Mouse (Mus musculus) spleen, adult 2 months (tissue): Measurements from ENCODE around the gene Aspscr1. TPM values are rescaled to one million over a fixed set of nuclear protein-coding genes. Genes with fewer than 3 reads are reported as not detected.

Experiments used
- DNase-seq, 2 experiments: peaks; one replicate each; pipeline versions ENCODE4 v3.0.0 to v3.0.0-alpha.2; 2012 to 2021; ENCODE audit warnings: low spot score in 2 of 2, low read depth in 1 of 2
- H3K27ac ChIP-seq: fragments of 200-500 bp; 2 replicates; pipeline ENCODE4 v1.5.1; 2012; ENCODE audit warnings: low read length, inconsistent platforms; ENCODE audit not compliant: insufficient read depth
- H3K27me3 ChIP-seq: fragments of 200-500 bp; 2 replicates; pipeline ENCODE4 v1.6.1; 2012; ENCODE audit warnings: mild to moderate bottlenecking, moderate library complexity, low read length, inconsistent platforms; ENCODE audit not compliant: control insufficient read depth, insufficient read depth
- H3K36me3 ChIP-seq: fragments of 200-500 bp; 2 replicates; pipeline ENCODE4 v1.6.1; 2012; ENCODE audit warnings: mild to moderate bottlenecking, low read length, inconsistent platforms; ENCODE audit not compliant: control insufficient read depth, insufficient read depth
- H3K4me1 ChIP-seq: fragments of 200-500 bp; 2 replicates; pipeline ENCODE4 v1.6.1; 2011; ENCODE audit warnings: inconsistent platforms; ENCODE audit not compliant: control insufficient read depth, insufficient read depth, insufficient read length
- H3K4me3 ChIP-seq: fragments of 200-500 bp; 2 replicates; pipeline ENCODE4 v1.5.1; 2011; ENCODE audit warnings: mild to moderate bottlenecking, inconsistent platforms; ENCODE audit not compliant: insufficient read depth, insufficient read length; ENCODE audit errors: extremely low read depth
- CTCF ChIP-seq: fragments of 200-500 bp; IDR thresholded peaks from 2 replicates; pipeline ENCODE4 v1.5.1; 2011; ENCODE audit warnings: mild to moderate bottlenecking, inconsistent platforms; ENCODE audit not compliant: insufficient read depth, insufficient read length, insufficient replicate concordance; ENCODE audit errors: extremely low read depth
- POLR2A ChIP-seq: fragments of 200-500 bp; IDR thresholded peaks from 2 replicates; pipeline ENCODE4 v1.6.1; 2011; ENCODE audit warnings: low read depth, low read length, inconsistent platforms
- WGBS: fragments of 180-500 bp; shearing (Covaris S2); methylation state at CpG from one replicate; pipeline ENCODE4 v1.1.7; 2018; 5-methylcytosine and 5-hydroxymethylcytosine counted together
- polyA plus RNA-seq: library from polyadenylated mRNA; depleted of rRNA; stranded (reverse); fragments of >200 nt; gene quantifications from 2 replicates; pipeline ENCODE4 v1.2.3, GENCODE M21; 2012

The Aspscr1 gene
- polyA plus RNA-seq, 1 experiment: 84.5 TPM

GRCm38 (mm10) chr11:120721124-120722066, 48.6 kb downstream of the Aspscr1 start, which contains the start of gene Rac3:
Gene Rac3 (plus strand): TSS chr11:120721470.
- WGBS: 2% methylated on average over 88 of the region's 90 CpGs
- Histone ChIP-seq H3K36me3 (peaks cover 3% of the 10 kb centered on the region; the same call in 1 of the 2 replicates), H3K27ac (no peak within 1 kb of the TSS), H3K27me3 (peaks cover 13% of the 10 kb centered on the region), H3K4me3 (peak within 1 kb of the TSS; percentile 46), H3K4me1 (peaks cover 13% of the 10 kb centered on the region)
- peak in 1 of 2 experiments; percentile 39 for DNase-seq
- TF ChIP-seq CTCF: no peak
- no peak for TF ChIP-seq POLR2A

- DNase-seq: no peak
- Histone ChIP-seq H3K4me1 (peaks cover 15% of the 10 kb centered on the region), H3K4me3 (peak overlapping the region; percentile 46; the same call in 1 of the 2 replicates), H3K36me3 (peaks cover 3% of the 10 kb centered on the region; the same call in 1 of the 2 replicates), H3K27me3 (peaks cover 13% of the 10 kb centered on the region), H3K27ac (no peak overlapping the region)
- TF ChIP-seq CTCF (no peak), POLR2A (no peak)
- 26% methylated on average over 21 of the region's 21 CpGs for WGBS
These were observed 49.4 kb downstream of the Aspscr1 start for GRCm38 (mm10) chr11:120722067-120722630.

DNA sequence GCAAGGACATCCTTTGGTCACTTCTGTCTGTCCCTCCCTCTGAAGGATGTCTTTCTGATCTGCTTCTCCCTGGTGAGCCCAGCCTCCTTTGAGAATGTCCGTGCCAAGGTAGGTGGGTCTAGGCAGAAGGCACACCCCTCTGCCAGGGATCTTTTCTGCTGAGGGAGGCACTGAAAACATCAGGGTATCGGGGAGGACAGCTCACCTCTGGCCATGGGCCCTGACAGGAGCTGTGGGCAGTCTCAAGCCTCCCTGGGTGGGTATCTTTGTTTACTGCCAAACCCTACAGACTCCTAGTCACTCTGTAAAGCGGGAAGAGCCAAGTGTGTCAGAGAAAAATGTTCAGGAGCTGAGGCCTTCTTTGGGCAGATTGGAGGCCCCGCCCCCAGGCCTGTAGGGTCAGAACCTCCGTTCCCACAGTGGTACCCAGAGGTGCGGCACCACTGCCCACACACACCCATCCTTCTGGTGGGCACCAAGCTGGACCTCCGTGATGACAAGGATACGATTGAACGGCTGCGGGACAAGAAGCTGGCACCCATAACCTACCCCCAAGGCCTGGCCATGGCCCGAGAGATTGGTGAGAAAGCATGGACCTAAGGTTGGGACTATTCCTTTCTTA, 50.1 kb downstream of the Aspscr1 start:
- Histone ChIP-seq H3K27ac (no peak overlapping the region), H3K36me3 (peaks cover 3% of the 10 kb centered on the region; the same call in 1 of the 2 replicates), H3K4me3 (no peak overlapping the region), H3K4me1 (peaks cover 15% of the 10 kb centered on the region), H3K27me3 (peaks cover 13% of the 10 kb centered on the region)
- no peak for DNase-seq
- WGBS: 93% methylated on average over 11 of the region's 11 CpGs
- TF ChIP-seq POLR2A: no peak
- no peak for TF ChIP-seq CTCF

GRCm38 (mm10) chr11:120723509-120723908, 50.7 kb downstream of the Aspscr1 start:
- H3K36me3 ChIP-seq: peaks cover 1% of the 10 kb centered on the region; the same call in 1 of the 2 replicates
- H3K4me1 ChIP-seq: peaks cover 15% of the 10 kb centered on the region
- peaks cover 13% of the 10 kb centered on the region for H3K27me3 ChIP-seq
- DNase-seq: no peak
- 89% methylated on average over 7 of the region's 7 CpGs for WGBS
- H3K27ac ChIP-seq: no peak overlapping the region
- TF ChIP-seq POLR2A (no peak), CTCF (no peak)
- H3K4me3 ChIP-seq: no peak overlapping the region

- TF ChIP-seq CTCF (no peak), POLR2A (no peak)
- DNase-seq: no peak
- WGBS: 28% methylated on average over 35 of the region's 36 CpGs
- Histone ChIP-seq H3K4me1 (peaks cover 12% of the 10 kb centered on the region), H3K27me3 (peaks cover 9% of the 10 kb centered on the region), H3K36me3 (no peaks in the 10 kb centered on the region; the same call in 1 of the 2 replicates), H3K27ac (no peak overlapping the region), H3K4me3 (peak overlapping the region; percentile 72)
These were observed 53.7 kb downstream of the Aspscr1 start for GRCm38 (mm10) chr11:120726243-120727168.

DNA sequence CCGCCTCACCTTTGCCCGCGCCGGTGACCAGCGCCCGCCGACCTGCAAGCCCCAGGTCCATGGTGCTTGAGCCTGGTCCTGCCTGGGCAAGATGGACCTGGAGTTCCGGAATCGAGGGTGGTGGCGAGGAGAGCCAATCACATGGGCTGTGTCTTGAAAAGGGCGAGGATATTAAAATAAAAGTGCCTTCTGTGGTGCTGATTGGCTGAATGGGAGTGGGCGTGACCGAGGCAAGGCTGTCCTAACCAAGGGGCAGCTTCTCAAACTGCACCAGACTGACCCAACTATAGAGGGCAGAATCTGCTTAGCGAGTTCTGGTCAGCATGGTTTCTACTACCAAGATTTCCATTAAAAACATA, 54.4 kb downstream of the Aspscr1 start, which contains the start of gene Dcxr:
TSS of gene Dcxr (minus strand) at position 113 of the 359 bp plus-strand sequence.
- WGBS: under 1% methylated on average over 14 of the region's 14 CpGs
- DNase-seq: peak; percentile 47 to 83
- TF ChIP-seq CTCF (no peak), POLR2A (no peak; the same call in 1 of the 2 replicates)
- no peaks in the 10 kb centered on the region; the same call in 1 of the 2 replicates for H3K36me3 ChIP-seq
- H3K4me3 ChIP-seq: peak within 1 kb of the TSS; percentile 72
- H3K4me1 ChIP-seq: peaks cover 7% of the 10 kb centered on the region; the same call in 1 of the 2 replicates
- peaks cover 4% of the 10 kb centered on the region; the same call in 1 of the 2 replicates for H3K27me3 ChIP-seq
- no peak within 1 kb of the TSS for H3K27ac ChIP-seq
